Mouse (Mus musculus): Measurements from ENCODE around the gene Mapkap1.

The Mapkap1 gene

DNA sequence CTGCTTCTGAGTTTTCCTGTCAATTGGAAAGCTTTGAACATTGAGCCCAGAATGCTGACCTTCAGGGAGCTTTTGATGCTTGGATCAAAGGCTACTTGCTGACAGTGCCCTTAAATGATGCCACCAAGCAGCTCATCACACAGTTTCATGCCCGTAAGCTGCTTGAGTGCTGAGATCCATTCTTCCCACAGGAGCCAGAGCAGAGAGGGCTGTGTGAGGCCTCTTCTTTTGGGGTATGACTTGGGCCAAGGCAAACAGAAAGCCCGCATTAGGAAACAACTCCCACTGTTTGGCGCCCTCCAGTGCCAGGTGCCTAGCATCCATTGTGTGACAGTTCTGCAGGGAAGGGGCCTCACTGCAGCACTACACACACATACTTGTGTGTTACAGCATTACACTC, 123.5 kb downstream of the Mapkap1 start:
- no peak for DNase-seq (ENCODE audit: low spot score in 2 of 2)

- no peak for DNase-seq (ENCODE audit: low spot score in 2 of 2)
Measured at GRCm38 (mm10) chr2:34531801-34532298, 125.3 kb downstream of the Mapkap1 start.

- no peak for DNase-seq (ENCODE audit: low spot score in 2 of 2)
Measured at GRCm38 (mm10) chr2:34532394-34532793, 125.8 kb downstream of the Mapkap1 start.

DNA sequence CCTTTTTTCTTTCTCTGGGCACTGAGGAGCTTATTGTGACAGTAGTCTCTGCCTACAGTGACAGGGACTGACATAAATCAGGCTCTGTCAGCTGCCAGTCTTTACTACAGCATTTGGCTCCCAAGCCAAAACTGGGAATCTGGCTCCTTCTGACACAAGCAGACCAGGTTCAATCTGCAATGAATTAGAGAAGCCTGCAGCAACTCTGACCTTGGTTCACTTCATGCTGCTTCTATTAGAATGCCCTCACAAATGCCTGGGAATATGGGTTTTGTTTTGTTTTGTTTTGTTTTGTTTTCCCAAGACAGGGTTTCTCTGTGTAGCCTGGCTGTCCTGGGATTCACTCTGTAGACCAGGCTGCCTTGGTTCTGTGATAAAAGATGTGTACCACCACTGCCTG, 126.7 kb downstream of the Mapkap1 start:
- DNase-seq (ENCODE audit: low spot score in 2 of 2), result no peak

DNA sequence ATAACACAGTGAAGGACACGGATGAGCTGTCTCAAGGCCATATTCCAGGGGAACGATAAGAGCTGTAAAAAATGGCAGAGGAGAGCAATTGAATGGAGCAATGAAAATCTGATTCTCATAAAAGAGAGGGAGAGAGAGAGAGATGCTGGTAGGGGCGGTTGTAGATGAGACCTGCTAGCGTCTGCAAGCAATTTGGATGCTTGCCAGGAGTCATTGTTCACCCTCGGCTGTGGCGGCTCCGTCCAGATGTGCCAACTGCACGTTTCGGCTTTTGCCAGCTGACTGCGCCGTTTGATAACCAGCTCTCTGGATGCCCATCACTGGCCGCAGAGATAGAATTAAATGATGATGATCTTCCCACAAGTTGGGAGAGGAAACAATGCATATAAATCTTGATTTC, 128.4 kb downstream of the Mapkap1 start:
- no peak for DNase-seq (ENCODE audit: low spot score in 2 of 2)

DNA sequence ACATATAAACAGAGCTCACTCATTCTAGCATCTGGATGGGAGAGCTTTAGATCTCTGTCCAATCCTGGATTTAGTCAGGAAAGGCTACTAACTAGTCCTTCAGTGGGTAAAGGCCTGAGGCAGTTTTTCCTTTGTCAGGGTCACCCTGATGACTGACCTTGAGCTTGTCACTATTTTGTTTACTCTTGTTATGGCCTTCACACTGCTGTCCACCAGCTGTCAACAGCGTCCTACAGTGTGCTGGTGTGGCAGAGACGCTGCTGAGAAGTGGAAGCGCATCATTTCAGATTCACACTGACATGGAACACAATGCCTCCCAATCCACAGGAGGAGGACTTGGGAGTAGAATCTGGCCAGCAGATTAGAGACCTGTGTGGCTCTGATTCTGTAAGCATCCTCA, 130.8 kb downstream of the Mapkap1 start:
- no peak for DNase-seq (ENCODE audit: low spot score in 2 of 2)

DNA sequence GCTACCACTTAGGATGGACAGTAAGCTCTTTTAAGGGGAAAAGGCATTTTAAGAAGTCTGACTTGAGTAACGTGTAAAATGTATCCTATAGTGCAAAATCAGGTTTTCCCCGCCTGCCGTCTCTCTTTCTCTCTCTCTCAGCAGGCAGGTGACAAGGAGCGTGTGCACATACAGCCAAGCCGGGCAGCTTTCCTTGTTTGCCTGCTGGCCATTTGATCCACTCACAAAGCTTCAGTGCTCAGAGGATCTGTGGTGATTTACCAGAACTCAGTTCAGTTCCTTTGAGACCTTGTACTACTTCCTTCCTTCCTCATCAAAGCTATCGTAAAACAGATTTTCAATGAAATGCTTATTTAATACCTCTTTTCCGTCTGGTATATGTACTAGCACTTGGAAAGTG, 137.0 kb downstream of the Mapkap1 start:
- no peak for DNase-seq (ENCODE audit: low spot score in 2 of 2)

- no peak for DNase-seq (ENCODE audit: low spot score in 2 of 2)
Measured at GRCm38 (mm10) chr2:34544021-34544420, 137.4 kb downstream of the Mapkap1 start.

DNA sequence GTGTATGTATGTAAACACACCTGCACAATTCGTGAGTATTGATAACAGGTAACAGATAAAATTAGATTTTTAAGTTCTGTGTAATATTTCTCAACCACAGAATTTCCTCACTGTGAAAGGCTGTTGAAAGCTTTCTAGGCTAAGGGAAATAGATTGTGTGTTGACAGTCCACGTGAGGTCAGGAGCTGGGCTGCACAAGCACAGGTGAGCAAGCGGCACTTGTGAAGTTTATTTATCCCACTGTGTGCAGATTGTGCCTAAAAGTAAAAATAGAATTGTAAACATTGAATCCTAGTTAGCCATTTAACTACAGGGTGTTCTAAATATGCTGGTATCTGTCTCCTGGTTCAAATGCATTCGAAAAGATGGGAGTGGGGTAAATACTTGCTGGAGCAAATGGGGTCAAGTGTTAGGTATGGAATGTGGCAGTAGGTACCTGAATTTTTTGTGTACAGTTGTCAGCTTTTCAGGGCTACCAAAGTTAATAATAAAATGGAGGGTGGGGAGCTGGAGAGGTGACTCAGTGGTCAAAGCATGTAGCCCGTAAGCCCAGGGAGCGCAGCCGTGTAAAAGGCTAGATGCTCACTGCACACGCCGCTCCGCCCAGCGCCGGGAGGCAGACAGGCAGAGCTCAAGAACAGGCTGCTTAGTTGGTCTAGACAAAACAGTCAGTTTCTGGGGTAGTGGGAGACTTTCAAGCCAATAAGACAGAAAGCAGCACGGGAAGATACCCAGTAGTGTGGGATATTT, 138.2 kb downstream of the Mapkap1 start:
- DNase-seq (ENCODE audit: low spot score in 2 of 2), result peak in 1 of 2 experiments; percentile 24

- no peak for DNase-seq (ENCODE audit: low spot score in 2 of 2)
Measured at GRCm38 (mm10) chr2:34546176-34546677, 139.7 kb downstream of the Mapkap1 start.

DNA sequence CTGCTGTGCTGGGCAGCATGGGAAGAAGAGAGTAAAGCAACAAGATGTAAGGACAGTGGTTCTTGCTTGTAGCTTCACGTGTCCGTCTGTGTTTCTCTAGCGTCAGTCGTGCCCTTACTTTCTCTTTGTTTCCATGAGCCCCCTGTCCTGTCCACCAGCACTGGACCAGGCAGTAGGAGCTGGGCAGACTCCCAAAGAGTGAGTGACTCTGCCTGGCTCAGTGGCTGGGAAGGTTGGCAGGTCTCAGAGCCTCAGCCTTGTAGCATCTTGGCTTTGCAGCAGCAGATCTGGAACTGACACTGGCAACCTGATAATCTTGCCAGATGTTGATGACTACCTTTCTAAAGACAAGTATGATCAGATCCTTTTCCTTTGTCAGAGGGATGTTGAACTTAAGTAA, 140.9 kb downstream of the Mapkap1 start:
- DNase-seq (ENCODE audit: low spot score in 2 of 2), result no peak

GRCm38 (mm10) chr2:34548961-34549360, 142.4 kb downstream of the Mapkap1 start:
- DNase-seq (ENCODE audit: low spot score in 2 of 2), result no peak

DNA sequence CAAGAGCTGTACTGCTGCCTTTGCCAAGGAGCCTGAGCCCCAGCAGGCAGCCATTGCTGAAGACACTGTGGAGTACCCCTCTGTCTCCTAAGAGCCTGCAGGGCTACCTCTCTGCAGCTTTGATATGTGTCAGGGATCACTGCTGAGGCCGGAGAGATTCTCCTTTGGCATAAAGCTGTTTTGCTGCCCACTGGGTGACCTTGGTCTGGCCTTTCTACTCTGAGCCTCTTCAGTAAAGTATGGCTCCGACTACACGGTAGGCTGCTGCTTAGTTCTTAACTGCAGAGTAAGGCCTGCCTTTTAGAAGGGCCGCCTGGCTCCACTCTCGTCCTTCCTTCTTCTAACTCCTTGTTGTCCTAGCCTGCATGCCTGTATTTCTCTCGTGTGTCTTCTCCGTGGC, 142.9 kb downstream of the Mapkap1 start:
- no peak for DNase-seq (ENCODE audit: low spot score in 2 of 2)

GRCm38 (mm10) chr2:34552772-34553171, 146.2 kb downstream of the Mapkap1 start:
- DNase-seq (ENCODE audit: low spot score in 2 of 2), result no peak

DNA sequence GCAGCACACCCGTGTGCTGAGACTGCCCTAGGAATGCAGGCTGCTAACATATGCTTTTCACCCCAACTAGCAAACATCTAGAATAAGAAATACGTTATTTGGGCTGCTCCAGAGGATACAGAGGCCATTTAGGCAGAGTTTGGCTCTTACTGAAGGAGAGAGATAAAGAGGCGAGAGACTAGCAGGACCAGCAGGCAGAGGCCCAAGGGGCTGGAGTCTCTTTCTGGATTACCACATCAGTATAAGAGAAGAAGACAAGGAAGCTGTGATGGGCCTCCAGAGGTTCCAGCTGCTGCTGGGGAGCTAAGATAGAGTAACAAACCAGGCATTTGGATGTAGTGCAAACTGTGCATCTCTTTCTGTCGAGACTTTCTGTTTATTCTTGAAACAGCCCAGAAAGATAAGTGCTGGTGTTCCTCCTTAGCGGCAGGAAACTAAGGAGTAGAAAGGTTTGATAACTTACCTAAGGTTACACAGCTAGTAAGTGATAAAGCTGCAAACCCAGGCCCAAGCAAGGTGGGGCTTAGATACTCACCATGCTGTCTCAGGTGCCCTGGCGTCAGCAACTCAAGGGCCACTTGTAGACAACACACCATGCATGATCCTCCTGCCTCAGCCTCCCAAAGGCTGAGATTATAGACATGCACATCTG, 147.1 kb downstream of the Mapkap1 start:
- no peak for DNase-seq (ENCODE audit: low spot score in 2 of 2)

GRCm38 (mm10) chr2:34560146-34560545, 153.6 kb downstream of the Mapkap1 start:
- no peak for DNase-seq (ENCODE audit: low spot score in 2 of 2)

- no peak for DNase-seq (ENCODE audit: low spot score in 2 of 2)
Measured at GRCm38 (mm10) chr2:34563089-34563694, 156.6 kb downstream of the Mapkap1 start.

DNA sequence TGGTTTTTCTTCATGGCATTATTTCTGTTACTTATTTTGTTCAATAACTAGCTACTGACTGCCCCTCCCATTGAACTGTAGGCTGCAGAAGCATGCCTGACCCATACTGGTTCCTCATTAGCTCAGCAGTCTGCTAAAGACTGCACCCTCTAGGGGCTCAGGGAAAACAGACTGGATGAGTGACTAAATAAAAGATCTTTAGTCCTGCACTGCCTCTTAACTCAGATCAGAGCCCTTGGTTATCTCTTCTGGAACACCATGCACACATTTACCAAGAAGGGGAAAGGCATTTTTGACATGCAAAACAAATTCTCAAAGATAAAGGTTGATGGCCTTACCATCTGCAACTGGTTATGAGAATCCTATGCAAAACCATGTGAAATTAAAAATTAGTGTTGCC, 157.3 kb downstream of the Mapkap1 start:
- no peak for DNase-seq (ENCODE audit: low spot score in 2 of 2)

- DNase-seq (ENCODE audit: low spot score in 2 of 2), result no peak
Measured at GRCm38 (mm10) chr2:34566146-34566545, 159.6 kb downstream of the Mapkap1 start.

- DNase-seq (ENCODE audit: low spot score in 2 of 2), result no peak
Measured at GRCm38 (mm10) chr2:34566601-34567000, 160.0 kb downstream of the Mapkap1 start.

GRCm38 (mm10) chr2:34569131-34569530, 162.6 kb downstream of the Mapkap1 start:
- DNase-seq (ENCODE audit: low spot score in 2 of 2), result no peak

GRCm38 (mm10) chr2:34570378-34570777, 163.8 kb downstream of the Mapkap1 start:
- no peak for DNase-seq (ENCODE audit: low spot score in 2 of 2)

GRCm38 (mm10) chr2:34571096-34571495, 164.5 kb downstream of the Mapkap1 start:
- no peak for DNase-seq (ENCODE audit: low spot score in 2 of 2)
